Mouse (Mus musculus): ENCODE measurements at regions not wholly inside any gene's neighbourhood (a gene's known extent, or its start where the extent isn't known, plus 50 kb on each side); places are given as distances from the start of the nearest gene placed in this dataset.

DNA sequence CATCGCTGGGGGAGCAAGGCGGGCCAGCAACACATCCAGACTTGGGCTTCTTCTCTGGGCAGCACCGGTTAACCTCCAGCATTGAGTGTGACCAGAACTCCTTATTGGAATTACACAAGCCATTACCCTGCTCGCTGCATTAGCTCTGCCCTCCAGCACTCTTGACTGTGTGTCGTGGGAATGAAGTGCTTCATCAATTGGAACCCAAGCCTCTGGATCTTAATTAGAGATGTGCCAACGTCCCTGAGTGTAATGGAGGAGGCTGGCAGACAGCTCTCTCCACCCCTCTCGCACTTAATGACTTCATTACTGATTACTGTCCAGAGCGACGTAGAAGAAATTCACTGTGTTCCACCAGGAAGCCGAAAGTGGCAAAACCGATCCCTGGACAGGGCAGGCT lies 240.6 kb downstream of the Cdh26 start:
- H3K36me3 ChIP-seq = no peaks in the 10 kb centered on the region
- 78% methylated on average over 11 of the region's 11 CpGs for WGBS
- H3K27ac ChIP-seq (replicated peaks) = no peak overlapping the region
- H3K4me2 ChIP-seq (replicated peaks) = no peak overlapping the region
- no peaks in the 10 kb centered on the region for H3K9me3 ChIP-seq
- no peak for ATAC-seq (ENCODE audit: low FRiP score, low read depth)
- no peak overlapping the region for H3K9ac ChIP-seq (replicated peaks)
- H3K4me1 ChIP-seq = no peaks in the 10 kb centered on the region
- no peak overlapping the region for H3K4me3 ChIP-seq
- peaks cover 18% of the 10 kb centered on the region; the same call in 1 of the 2 replicates for H3K27me3 ChIP-seq

- 79% methylated on average over 4 of the region's 4 CpGs for WGBS
- H3K4me2 ChIP-seq (replicated peaks) = no peak overlapping the region
- no peak overlapping the region for H3K9ac ChIP-seq (replicated peaks)
- H3K4me3 ChIP-seq = no peak overlapping the region
- no peaks in the 10 kb centered on the region for H3K27me3 ChIP-seq
- no peaks in the 10 kb centered on the region for H3K36me3 ChIP-seq
- H3K4me1 ChIP-seq = no peaks in the 10 kb centered on the region
- no peaks in the 10 kb centered on the region for H3K9me3 ChIP-seq
- ATAC-seq (ENCODE audit: low FRiP score, low read depth) = no peak
- H3K27ac ChIP-seq (replicated peaks) = no peak overlapping the region
These were observed 243.3 kb downstream of the Cdh26 start for GRCm38 (mm10) chr2:178673621-178674020.

DNA sequence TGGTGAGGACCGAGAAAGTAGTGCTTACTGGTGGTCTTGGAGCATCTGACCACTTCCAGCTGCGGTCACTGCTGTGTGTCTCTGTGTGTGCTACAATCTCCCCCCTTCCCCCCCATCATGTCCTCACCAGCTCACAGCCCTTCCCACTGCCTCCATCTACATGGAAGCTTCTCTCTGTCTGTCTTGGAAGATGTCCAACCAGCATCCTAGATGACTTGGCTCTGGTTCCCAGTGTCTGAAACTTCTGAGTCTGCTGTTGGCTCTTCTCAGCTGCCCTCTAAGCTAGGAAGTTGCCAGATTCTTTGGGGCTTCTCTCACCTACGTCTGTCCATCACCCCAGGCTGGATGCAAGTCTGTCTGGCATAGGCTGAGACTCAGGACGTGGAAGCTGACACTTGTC lies 244.3 kb downstream of the Cdh26 start:
- no peaks in the 10 kb centered on the region for H3K9me3 ChIP-seq
- H3K4me3 ChIP-seq = no peak overlapping the region
- no peak overlapping the region for H3K9ac ChIP-seq (replicated peaks)
- no peak overlapping the region for H3K4me2 ChIP-seq (replicated peaks)
- H3K27ac ChIP-seq (replicated peaks) = no peak overlapping the region
- ATAC-seq (ENCODE audit: low FRiP score, low read depth) = no peak
- no peaks in the 10 kb centered on the region for H3K4me1 ChIP-seq
- no peaks in the 10 kb centered on the region for H3K36me3 ChIP-seq
- 78% methylated on average over 4 of the region's 4 CpGs for WGBS
- H3K27me3 ChIP-seq = no peaks in the 10 kb centered on the region

DNA sequence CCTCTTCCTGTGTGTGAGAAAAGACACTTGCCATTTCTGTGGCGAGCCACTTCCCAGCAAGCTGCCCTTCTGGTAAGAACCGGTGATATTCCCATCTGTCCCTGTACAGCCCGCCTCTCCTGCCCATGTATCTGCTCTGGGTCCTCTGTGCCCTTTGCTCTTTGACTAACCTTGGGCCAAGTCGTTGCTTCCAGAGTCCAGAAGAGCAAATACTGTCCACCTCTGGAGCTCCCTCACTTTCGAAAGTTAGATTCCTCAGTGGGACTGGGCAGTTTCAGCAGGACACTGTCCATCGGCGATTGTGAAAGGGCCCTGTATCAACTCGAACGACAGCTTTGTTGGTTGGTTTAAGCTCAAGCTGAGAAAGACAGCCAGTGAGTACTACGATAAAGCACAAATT lies 246.6 kb downstream of the Cdh26 start:
- no peak overlapping the region for H3K27ac ChIP-seq (replicated peaks)
- ATAC-seq (ENCODE audit: low FRiP score, low read depth) = no peak
- no peaks in the 10 kb centered on the region for H3K9me3 ChIP-seq
- H3K4me1 ChIP-seq = no peaks in the 10 kb centered on the region
- H3K36me3 ChIP-seq = no peaks in the 10 kb centered on the region
- no peaks in the 10 kb centered on the region for H3K27me3 ChIP-seq
- WGBS = 91% methylated on average over 10 of the region's 10 CpGs
- no peak overlapping the region for H3K4me3 ChIP-seq
- H3K4me2 ChIP-seq (replicated peaks) = no peak overlapping the region
- no peak overlapping the region for H3K9ac ChIP-seq (replicated peaks)

DNA sequence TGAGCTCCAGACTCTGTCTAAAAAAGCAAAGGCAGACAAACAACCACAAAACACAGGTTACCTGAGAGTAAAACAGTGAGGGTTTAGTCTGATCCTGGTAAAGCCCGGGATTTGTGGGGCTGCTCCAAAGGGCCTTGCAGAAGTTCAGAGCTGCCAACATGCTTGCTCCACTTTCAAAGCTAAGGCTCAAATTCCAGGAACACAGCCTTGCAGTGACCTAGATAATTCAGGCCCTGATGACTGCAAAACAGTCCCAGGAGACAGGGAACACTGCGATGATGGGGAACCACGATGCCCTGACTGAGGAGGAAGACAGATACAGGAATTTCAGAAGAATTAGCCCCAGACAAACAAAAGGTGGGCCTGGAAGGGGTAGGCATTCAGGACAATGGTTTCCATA lies 250.0 kb downstream of the Cdh26 start:
- Histone ChIP-seq H3K36me3 (no peaks in the 10 kb centered on the region), H3K4me2 (replicated peaks) (no peak overlapping the region), H3K9ac (replicated peaks) (no peak overlapping the region), H3K9me3 (no peaks in the 10 kb centered on the region), H3K27ac (replicated peaks) (no peak overlapping the region), H3K27me3 (no peaks in the 10 kb centered on the region), H3K4me1 (peaks cover 5% of the 10 kb centered on the region; the same call in 1 of the 2 replicates), H3K4me3 (no peak overlapping the region)
- 77% methylated on average over 3 of the region's 3 CpGs for WGBS
- ATAC-seq (ENCODE audit: low FRiP score, low read depth) = no peak

DNA sequence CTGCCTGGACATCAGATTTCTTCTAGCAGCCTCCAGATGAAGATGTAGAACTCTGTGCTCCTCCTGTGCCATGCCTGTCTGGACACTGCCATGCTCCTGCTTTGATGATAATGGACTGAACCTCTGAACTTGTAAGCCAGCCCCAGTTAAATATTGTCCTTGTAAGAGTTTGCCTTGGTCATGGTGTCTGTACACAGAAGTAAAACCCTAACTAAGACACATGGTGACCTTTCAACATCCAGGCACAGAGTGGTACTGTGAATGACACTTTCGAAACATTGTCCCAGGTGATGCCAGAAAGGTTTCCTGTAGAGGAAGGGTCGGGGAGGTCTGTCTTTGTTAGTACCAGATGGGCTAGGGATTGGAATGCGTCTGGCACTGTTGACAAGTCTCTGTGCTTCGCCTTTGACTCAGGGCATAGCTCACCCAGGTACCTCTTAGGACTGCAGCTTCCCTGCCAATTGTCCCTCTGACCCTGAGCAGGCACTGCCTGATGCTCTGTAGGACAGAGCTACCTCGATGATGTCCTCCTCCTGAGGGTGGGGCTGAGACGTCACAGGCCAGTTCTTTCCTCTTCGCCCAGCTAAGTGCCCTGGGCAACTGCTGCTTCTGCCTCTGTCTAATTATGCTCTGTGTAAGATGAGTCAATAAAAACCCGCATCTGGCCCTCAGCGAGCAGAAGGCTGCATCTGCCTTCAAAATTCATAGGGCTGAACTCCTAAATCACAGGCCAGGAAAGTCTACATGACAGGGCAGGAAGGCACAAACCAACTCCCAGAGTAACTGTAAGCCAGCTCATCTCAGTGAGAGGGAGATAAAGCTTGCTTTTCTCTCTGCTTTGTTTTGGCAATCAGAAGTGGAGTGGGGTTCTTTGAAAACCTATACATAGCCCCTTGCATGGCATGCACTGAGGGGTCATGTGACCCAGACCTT lies 254.0 kb downstream of the Cdh26 start:
- no peak overlapping the region for H3K27ac ChIP-seq (replicated peaks)
- ATAC-seq (ENCODE audit: low FRiP score, low read depth) = no peak
- H3K27me3 ChIP-seq = no peaks in the 10 kb centered on the region
- 74% methylated on average over 9 of the region's 9 CpGs for WGBS
- H3K9ac ChIP-seq (replicated peaks) = no peak overlapping the region
- no peak overlapping the region for H3K4me2 ChIP-seq (replicated peaks)
- H3K9me3 ChIP-seq = no peaks in the 10 kb centered on the region
- peaks cover 14% of the 10 kb centered on the region; the same call in 1 of the 2 replicates for H3K4me1 ChIP-seq
- no peaks in the 10 kb centered on the region for H3K36me3 ChIP-seq
- no peak overlapping the region for H3K4me3 ChIP-seq

DNA sequence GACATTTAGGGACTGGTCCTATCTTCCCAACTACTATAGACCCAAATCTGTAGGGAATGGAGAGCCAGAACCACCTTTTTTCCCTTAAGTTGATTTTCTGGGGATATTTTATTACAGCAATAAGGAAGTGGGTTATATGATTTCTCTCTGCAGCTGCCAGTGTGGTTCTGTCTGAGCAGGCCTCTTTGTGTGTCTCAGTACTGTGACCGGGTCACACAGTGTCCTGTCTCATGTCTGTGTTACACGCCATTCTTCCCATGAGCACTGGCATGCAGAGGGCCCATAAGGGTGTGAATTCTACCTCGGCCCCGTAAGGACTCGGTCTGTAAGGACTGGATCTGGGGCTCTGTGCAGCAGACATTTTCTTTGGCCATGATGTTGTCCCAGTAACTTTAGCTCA lies 254.9 kb downstream of the Cdh26 start:
- no peak overlapping the region for H3K9ac ChIP-seq (replicated peaks)
- H3K36me3 ChIP-seq = no peaks in the 10 kb centered on the region
- H3K4me1 ChIP-seq = peaks cover 14% of the 10 kb centered on the region; the same call in 1 of the 2 replicates
- WGBS = 94% methylated on average over 5 of the region's 5 CpGs
- no peak overlapping the region for H3K4me3 ChIP-seq
- no peaks in the 10 kb centered on the region for H3K27me3 ChIP-seq
- H3K27ac ChIP-seq (replicated peaks) = no peak overlapping the region
- no peak overlapping the region for H3K4me2 ChIP-seq (replicated peaks)
- no peak for ATAC-seq (ENCODE audit: low FRiP score, low read depth)
- no peaks in the 10 kb centered on the region for H3K9me3 ChIP-seq

- peak; percentile 66; the same call in 1 of the 2 replicates for ATAC-seq (ENCODE audit: low FRiP score, low read depth)
- Histone ChIP-seq H3K9me3 (no peaks in the 10 kb centered on the region), H3K4me3 (no peak overlapping the region), H3K4me1 (peaks cover 14% of the 10 kb centered on the region; the same call in 1 of the 2 replicates), H3K9ac (replicated peaks) (no peak overlapping the region), H3K36me3 (no peaks in the 10 kb centered on the region), H3K27ac (replicated peaks) (no peak overlapping the region), H3K4me2 (replicated peaks) (no peak overlapping the region), H3K27me3 (no peaks in the 10 kb centered on the region)
- WGBS = 50% methylated on average over 7 of the region's 7 CpGs
These were observed 255.9 kb downstream of the Cdh26 start for GRCm38 (mm10) chr2:178686167-178686601.

GRCm38 (mm10) chr2:178688586-178688985 lies 258.3 kb downstream of the Cdh26 start:
- H3K4me3 ChIP-seq = no peak overlapping the region
- ATAC-seq (ENCODE audit: low FRiP score, low read depth) = no peak
- H3K27me3 ChIP-seq = no peaks in the 10 kb centered on the region
- H3K27ac ChIP-seq (replicated peaks) = no peak overlapping the region
- 80% methylated on average over 6 of the region's 6 CpGs for WGBS
- H3K4me1 ChIP-seq = peaks cover 14% of the 10 kb centered on the region; the same call in 1 of the 2 replicates
- no peak overlapping the region for H3K4me2 ChIP-seq (replicated peaks)
- H3K36me3 ChIP-seq = no peaks in the 10 kb centered on the region
- H3K9ac ChIP-seq (replicated peaks) = no peak overlapping the region
- no peaks in the 10 kb centered on the region for H3K9me3 ChIP-seq

GRCm38 (mm10) chr2:178691190-178691864 lies 261.0 kb downstream of the Cdh26 start:
- Histone ChIP-seq H3K36me3 (no peaks in the 10 kb centered on the region), H3K4me3 (no peak overlapping the region), H3K9ac (replicated peaks) (no peak overlapping the region), H3K4me2 (replicated peaks) (no peak overlapping the region), H3K27ac (replicated peaks) (no peak overlapping the region), H3K4me1 (0 out of 2 replicates have a peak, but pooled peaks cover 3% of the 10 kb centered on the region), H3K27me3 (no peaks in the 10 kb centered on the region), H3K9me3 (no peaks in the 10 kb centered on the region)
- WGBS = 72% methylated on average over 13 of the region's 13 CpGs
- ATAC-seq (ENCODE audit: low FRiP score, low read depth) = no peak

DNA sequence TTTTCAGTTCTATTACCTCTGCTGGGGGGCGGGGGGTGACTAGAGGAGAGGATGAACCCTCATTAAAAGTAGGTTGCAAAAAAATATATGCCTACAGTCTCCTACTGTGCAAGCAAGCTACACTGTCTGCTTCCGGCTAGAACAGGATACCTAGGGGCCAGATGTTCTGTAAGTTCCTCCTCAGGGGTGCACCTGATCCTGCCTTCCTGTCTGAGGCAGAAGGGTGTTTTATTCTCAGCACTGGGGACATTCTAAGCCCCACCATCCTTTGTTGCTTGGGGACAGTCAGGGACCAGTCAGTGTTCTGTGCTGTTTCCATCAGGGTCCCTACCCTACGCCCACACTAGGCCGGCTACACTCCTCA lies 261.5 kb downstream of the Cdh26 start:
- Histone ChIP-seq H3K36me3 (no peaks in the 10 kb centered on the region), H3K4me1 (no peaks in the 10 kb centered on the region), H3K27me3 (no peaks in the 10 kb centered on the region), H3K4me3 (no peak overlapping the region), H3K27ac (replicated peaks) (no peak overlapping the region), H3K4me2 (replicated peaks) (no peak overlapping the region), H3K9me3 (no peaks in the 10 kb centered on the region), H3K9ac (replicated peaks) (no peak overlapping the region)
- 85% methylated on average over 4 of the region's 4 CpGs for WGBS
- no peak for ATAC-seq (ENCODE audit: low FRiP score, low read depth)

GRCm38 (mm10) chr2:178692231-178692630 lies 261.9 kb downstream of the Cdh26 start:
- Histone ChIP-seq H3K4me1 (no peaks in the 10 kb centered on the region), H3K27me3 (no peaks in the 10 kb centered on the region), H3K4me2 (replicated peaks) (no peak overlapping the region), H3K36me3 (no peaks in the 10 kb centered on the region), H3K4me3 (no peak overlapping the region), H3K9me3 (no peaks in the 10 kb centered on the region), H3K27ac (replicated peaks) (no peak overlapping the region), H3K9ac (replicated peaks) (no peak overlapping the region)
- 73% methylated on average over 3 of the region's 3 CpGs for WGBS
- no peak for ATAC-seq (ENCODE audit: low FRiP score, low read depth)

Measured in midbrain, embryonic 12.5 days (tissue).